Mouse (Mus musculus): ENCODE measurements around the gene Copb2. TPM values are rescaled to one million over a fixed set of nuclear protein-coding genes. Genes with fewer than 3 reads are reported as not detected.
A peak's percentile ranks its signal among the peaks of the same experiment; 100 is the strongest.

Copb2 gene
- total and polyA plus RNA-seq, 2 experiments from 2014 or later, result 67.5 to 93.9 TPM

GRCm38 (mm10) chr9:98628480-98628879 lies 65.0 kb downstream of the Copb2 start:
- WGBS, result 42% methylated on average over 3 of the region's 3 CpGs
- ATAC-seq (ENCODE audit: low FRiP score) (no peak), DNase-seq (ENCODE audit: low spot score) (peak; percentile 3)
- Histone ChIP-seq H3K36me3 (ENCODE audit: insufficient read depth, low read length) (no peaks in the 10 kb centered on the region), H3K4me3 (ENCODE audit: low read depth, low read length) (no peak overlapping the region), H3K27me3 (ENCODE audit: insufficient read depth, low read length) (no peaks in the 10 kb centered on the region), H3K27ac (ENCODE audit: low read depth, low read length) (no peak overlapping the region), H3K4me2 (ENCODE audit: low read depth, low read length, poor library complexity, severe bottlenecking) (no peak overlapping the region), H3K4me1 (ENCODE audit: insufficient read depth, low read length) (no peaks in the 10 kb centered on the region), H3K9ac (replicated peaks; ENCODE audit: low read length, poor library complexity, severe bottlenecking) (no peak overlapping the region), H3K9me3 (ENCODE audit: low read length) (no peaks in the 10 kb centered on the region)
- TF ChIP-seq CTCF (IDR thresholded peaks at IDR 0.05), result peak; percentile 23; the same call in 1 of the 2 replicates

GRCm38 (mm10) chr9:98633287-98634162 lies 70.0 kb downstream of the Copb2 start:
- H3K4me2 ChIP-seq (ENCODE audit: low read depth, low read length, poor library complexity, severe bottlenecking), result no peak overlapping the region
- H3K27ac ChIP-seq (ENCODE audit: low read depth, low read length), result no peak overlapping the region
- no peaks in the 10 kb centered on the region for H3K9me3 ChIP-seq (ENCODE audit: low read length)
- ATAC-seq (ENCODE audit: low FRiP score) (no peak), DNase-seq (ENCODE audit: low spot score) (no peak)
- WGBS, result 62% methylated on average over 13 of the region's 13 CpGs
- no peak for TF ChIP-seq CTCF (IDR thresholded peaks at IDR 0.05)
- H3K4me3 ChIP-seq (ENCODE audit: low read depth, low read length), result no peak overlapping the region
- H3K27me3 ChIP-seq (ENCODE audit: insufficient read depth, low read length), result no peaks in the 10 kb centered on the region
- no peak overlapping the region for H3K9ac ChIP-seq (replicated peaks; ENCODE audit: low read length, poor library complexity, severe bottlenecking)
- no peaks in the 10 kb centered on the region for H3K4me1 ChIP-seq (ENCODE audit: insufficient read depth, low read length)
- H3K36me3 ChIP-seq (ENCODE audit: insufficient read depth, low read length), result no peaks in the 10 kb centered on the region

Other genes with a start within 250 kb of the Copb2 start
- 10.5 and 11.5 TPM in 2 replicates for gene Rbp1, start 140.8 kb upstream of the Copb2 start, total RNA-seq (2014; rRNA removed)
- gene Rbp1, start 140.8 kb upstream of the Copb2 start, polyA plus RNA-seq (2015; fragmentation: Nextera tagmentation; extraction: Ambion mirVana), result 27.6 and 30.0 TPM in 2 replicates
- gene Rbp2, start 77.6 kb upstream of the Copb2 start, total RNA-seq (2014; rRNA removed), result 1.6 TPM in 1 of 2 replicates, not detected in the other
- gene Rbp2, start 77.6 kb upstream of the Copb2 start, polyA plus RNA-seq (2015; fragmentation: Nextera tagmentation; extraction: Ambion mirVana), result 0.32 and 0.49 TPM in 2 replicates
- gene Mrps22, start 37.9 kb downstream of the Copb2 start, total RNA-seq (2014; rRNA removed), result 60.6 and 70.2 TPM in 2 replicates
- gene Mrps22, start 37.9 kb downstream of the Copb2 start, polyA plus RNA-seq (2015; fragmentation: Nextera tagmentation; extraction: Ambion mirVana), result 46.3 and 47.7 TPM in 2 replicates